In genomic region chr2:71037447-71037846, GRCm38 (mm10) we compare ENCODE assay signal across 24 mouse cellular contexts. TPM values are rescaled to one million over a fixed set of nuclear protein-coding genes. Genes with fewer than 3 reads are reported as not detected.
DNase-seq lines count a peak whose midpoint lies in the region; ATAC-seq and TF ChIP-seq lines count a peak whose summit lies in the region.
"Had no signal": no experiment of that assay in that cellular context is flagged by ENCODE, and none has a peak within 500 bp of the region (broad histone marks: within the 10 kb centered on the region; RNA-seq: fewer than 3 reads in every experiment).

No protein-coding gene starts in this region.

- TF ChIP-seq POLR2A in liver, adult 2 months (IDR thresholded peaks at IDR 0.05; ENCODE audit: extremely low read depth, insufficient read depth, low read length): no peak

- WGBS in liver, adult 2 months: 80% methylated on average over 6 of the region's 6 CpGs
- 75% methylated on average over 6 of the region's 6 CpGs for WGBS in liver, embryonic 11.5 days
- 83% methylated on average over 6 of the region's 6 CpGs for WGBS in kidney, embryonic 14.5 days
- 82% methylated on average over 6 of the region's 6 CpGs for WGBS in embryonic facial prominence, embryonic 10.5 days

- no peaks in the 10 kb centered on the region for H3K4me1 ChIP-seq in liver, adult 2 months (ENCODE audit: control insufficient read depth, insufficient read depth, low read length)
- H3K4me1 ChIP-seq in liver, embryonic 11.5 days (replicated peaks; ENCODE audit: control insufficient read depth, insufficient read depth, low read length): no peaks in the 10 kb centered on the region
- H3K4me1 ChIP-seq in kidney, embryonic 14.5 days (ENCODE audit: control insufficient read depth, insufficient read depth, low read length): no peaks in the 10 kb centered on the region
- 0 out of 2 replicates have a peak, but pooled peaks cover 9% of the 10 kb centered on the region for H3K4me1 ChIP-seq in embryonic facial prominence, embryonic 10.5 days

- TF ChIP-seq CTCF in liver, adult 2 months (IDR thresholded peaks at IDR 0.05; ENCODE audit: low read depth, low read length): no peak

- H3K9ac ChIP-seq in liver, adult 2 months (ENCODE audit: low read depth, low read length): no peak overlapping the region
- H3K9ac ChIP-seq in liver, embryonic 11.5 days (ENCODE audit: low read depth, low read length): no peak overlapping the region
- H3K9ac ChIP-seq in kidney, embryonic 14.5 days (ENCODE audit: low read depth, low read length): no peak overlapping the region
- H3K9ac ChIP-seq: embryonic facial prominence, embryonic 13.5 days; forebrain, embryonic 13.5 days; forebrain, postnatal 0 days; hindbrain, embryonic 12.5 days had no signal

- H3K79me2 ChIP-seq in liver, adult 2 months (ENCODE audit: control insufficient read depth, insufficient read depth, low read length): no peaks in the 10 kb centered on the region; the same call in 1 of the 2 replicates

- no peak overlapping the region for H3K27ac ChIP-seq in liver, adult 2 months (replicated peaks; ENCODE audit: insufficient read depth, low read depth, low read length)
- no peak overlapping the region for H3K27ac ChIP-seq in liver, embryonic 11.5 days (ENCODE audit: low read depth, low read length)
- no peak overlapping the region for H3K27ac ChIP-seq in kidney, embryonic 14.5 days (ENCODE audit: low read depth, low read length)
- no peak overlapping the region for H3K27ac ChIP-seq in embryonic facial prominence, embryonic 10.5 days (replicated peaks)
- H3K27ac ChIP-seq: embryonic facial prominence, embryonic 13.5 days; forebrain, embryonic 13.5 days; heart, embryonic 10.5 days; hindbrain, embryonic 12.5 days had no signal

- no peak overlapping the region for H3K4me3 ChIP-seq in liver, adult 2 months (ENCODE audit: insufficient read depth, low read depth, low read length)
- no peak overlapping the region for H3K4me3 ChIP-seq in liver, embryonic 11.5 days (ENCODE audit: low read depth, low read length)
- H3K4me3 ChIP-seq in kidney, embryonic 14.5 days (ENCODE audit: low read length): no peak overlapping the region
- no peak overlapping the region for H3K4me3 ChIP-seq in embryonic facial prominence, embryonic 10.5 days
- H3K4me3 ChIP-seq: embryonic facial prominence, embryonic 13.5 days; forebrain, embryonic 13.5 days; heart, embryonic 10.5 days; hindbrain, embryonic 12.5 days had no signal

- no peak overlapping the region for H3K4me2 ChIP-seq in liver, embryonic 11.5 days
- no peak overlapping the region for H3K4me2 ChIP-seq in kidney, embryonic 14.5 days (replicated peaks; ENCODE audit: low read depth, low read length)
- H3K4me2 ChIP-seq: embryonic facial prominence, embryonic 13.5 days; forebrain, embryonic 13.5 days; hindbrain, embryonic 12.5 days had no signal

- H3K9me3 ChIP-seq in liver, embryonic 11.5 days (ENCODE audit: control insufficient read depth, low read length): no peaks in the 10 kb centered on the region
- no peaks in the 10 kb centered on the region for H3K9me3 ChIP-seq in kidney, embryonic 14.5 days (ENCODE audit: control insufficient read depth, low read length)
- H3K9me3 ChIP-seq in embryonic facial prominence, embryonic 10.5 days: no peaks in the 10 kb centered on the region
- H3K9me3 ChIP-seq: embryonic facial prominence, embryonic 13.5 days; forebrain, embryonic 13.5 days; heart, embryonic 10.5 days; hindbrain, embryonic 12.5 days had no signal

- DNase-seq in liver, adult 2 months (ENCODE audit: extremely low read depth, low read depth, low spot score): peak; percentile 14
- no peak for DNase-seq in liver, embryonic 11.5 days (ENCODE audit: low spot score)
- peak; percentile 12 for DNase-seq in lung, postnatal 14 days
- no peak for DNase-seq in adrenal gland, adult 8-10 months
- no peak for DNase-seq in embryonic facial prominence, embryonic 10.5 days (ENCODE audit: low spot score)
- DNase-seq: adrenal gland, postnatal 14 days; cerebellum, adult 2 months; cerebellum, postnatal 10 days; embryo, embryonic 11 days; forebrain, postnatal 0 days; gastrocnemius, postnatal 14 days; heart, postnatal 10 days; heart, postnatal 4 days had no signal

- no peaks in the 10 kb centered on the region for H3K36me3 ChIP-seq in liver, adult 2 months (ENCODE audit: control insufficient read depth, insufficient read depth, low read length)
- H3K36me3 ChIP-seq in liver, embryonic 11.5 days (ENCODE audit: control insufficient read depth, insufficient read depth, low read length): no peaks in the 10 kb centered on the region
- H3K36me3 ChIP-seq in kidney, embryonic 14.5 days (ENCODE audit: control insufficient read depth, insufficient read depth, low read length): no peaks in the 10 kb centered on the region
- no peaks in the 10 kb centered on the region for H3K36me3 ChIP-seq in embryonic facial prominence, embryonic 10.5 days (replicated peaks)
- H3K36me3 ChIP-seq: embryonic facial prominence, embryonic 13.5 days; heart, embryonic 10.5 days; hindbrain, embryonic 12.5 days had no signal

- H3K27me3 ChIP-seq in liver, adult 2 months (ENCODE audit: control insufficient read depth, insufficient read depth, low read length): no peaks in the 10 kb centered on the region
- H3K27me3 ChIP-seq in liver, embryonic 11.5 days (replicated peaks; ENCODE audit: control insufficient read depth, insufficient read depth, low read length): no peaks in the 10 kb centered on the region
- no peaks in the 10 kb centered on the region for H3K27me3 ChIP-seq in kidney, embryonic 14.5 days (ENCODE audit: control insufficient read depth, insufficient read depth, low read length)
- no peaks in the 10 kb centered on the region for H3K27me3 ChIP-seq in embryonic facial prominence, embryonic 10.5 days (replicated peaks; ENCODE audit: low read depth, poor library complexity, severe bottlenecking)
- H3K27me3 ChIP-seq: CH12.LX; embryonic facial prominence, embryonic 13.5 days; forebrain, embryonic 13.5 days; hindbrain, embryonic 12.5 days; Patski had no signal

- ATAC-seq in liver, embryonic 11.5 days (replicated peaks; ENCODE audit: low FRiP score): no peak
- peak; percentile 50 for ATAC-seq in common myeloid progenitor, adult 5-6 weeks (replicated peaks; ENCODE audit: low read depth, poor library complexity, severe bottlenecking)
- peak; percentile 57 for ATAC-seq in megakaryocyte, adult 5-6 weeks (ENCODE audit: poor library complexity, severe bottlenecking)
- no peak for ATAC-seq in kidney, embryonic 14.5 days (ENCODE audit: low FRiP score, low TSS enrichment)
- ATAC-seq: forebrain, embryonic 13.5 days; forebrain, postnatal 0 days; hindbrain, embryonic 16.5 days; inflammation-experienced regulatory T-cells, adult 6 months; Patski had no signal

RNA-seq across cellular contexts. Expression of gene Dcaf17, which starts 17.7 kb away (rescaled TPM):
- 8.3 and 9.5 TPM in 2 replicates for total RNA-seq in liver, adult 2 months (2014; rRNA removed)
- 2.1 and 2.8 TPM in 2 replicates for polyA plus RNA-seq in liver, adult 2 months (2012; rRNA removed)
- polyA plus RNA-seq in liver, embryonic 11.5 days (2014; fragmentation: Nextera tagmentation; extraction: Ambion mirVana): 34.6 and 39.0 TPM in 2 replicates
- total RNA-seq in common myeloid progenitor, adult 5-6 weeks (2017): 14.0 and 18.1 TPM in 2 replicates
- 8.2 and 11.0 TPM in 2 replicates for total RNA-seq in megakaryocyte, adult 5-6 weeks (2015)
- total RNA-seq in megakaryocyte, adult 5-6 weeks (2017): 6.5 and 10.2 TPM in 2 replicates
- total RNA-seq in adrenal gland, adult 8-10 months (2022): 10 to 100 TPM; 11.2 to 14.7 (median 13.7) TPM
- 29.2 and 34.1 TPM in 2 replicates for polyA plus RNA-seq in kidney, embryonic 14.5 days (2014; fragmentation: Nextera tagmentation; extraction: Ambion mirVana)
- 36.3 and 42.4 TPM in 2 replicates for polyA plus RNA-seq in embryonic facial prominence, embryonic 10.5 days (2016; fragmentation: Nextera tagmentation; extraction: Ambion mirVana)

RNA-seq across cellular contexts. Expression of gene Mettl8, which starts 17.9 kb away (rescaled TPM):
- total RNA-seq in liver, adult 2 months (2014; rRNA removed): 10.8 and 11.7 TPM in 2 replicates
- 2.5 and 2.7 TPM in 2 replicates for polyA plus RNA-seq in liver, adult 2 months (2012; rRNA removed)
- polyA plus RNA-seq in liver, embryonic 11.5 days (2014; fragmentation: Nextera tagmentation; extraction: Ambion mirVana): 21.9 and 24.1 TPM in 2 replicates
- total RNA-seq in common myeloid progenitor, adult 5-6 weeks (2017): 18.7 and 28.3 TPM in 2 replicates
- 8.2 and 13.2 TPM in 2 replicates for total RNA-seq in megakaryocyte, adult 5-6 weeks (2015)
- total RNA-seq in megakaryocyte, adult 5-6 weeks (2017): 6.4 and 8.4 TPM in 2 replicates
- 10 to 100 TPM; 15.0 to 19.3 (median 17.1) TPM for total RNA-seq in adrenal gland, adult 8-10 months (2022)
- 15.4 and 22.2 TPM in 2 replicates for polyA plus RNA-seq in kidney, embryonic 14.5 days (2014; fragmentation: Nextera tagmentation; extraction: Ambion mirVana)
- polyA plus RNA-seq in embryonic facial prominence, embryonic 10.5 days (2016; fragmentation: Nextera tagmentation; extraction: Ambion mirVana): 20.4 and 24.9 TPM in 2 replicates

Comparison
In these comparisons a context has a peak if more than half of its experiments do, and no peak if none do; other contexts are left out.
1. DNase-seq: peak in liver, adult 2 months (single experiment) and lung, postnatal 14 days (single experiment); none in liver, embryonic 11.5 days (single experiment), adrenal gland, adult 8-10 months (single experiment) and embryonic facial prominence, embryonic 10.5 days (single experiment).
2. ATAC-seq: peak in common myeloid progenitor, adult 5-6 weeks (single experiment) and megakaryocyte, adult 5-6 weeks (single experiment); none in liver, embryonic 11.5 days (single experiment) and kidney, embryonic 14.5 days (single experiment).